Mouse (Mus musculus) heart, embryonic 13.5 days (tissue): ENCODE results near the gene Nol11. TPM values are rescaled to one million over a fixed set of nuclear protein-coding genes. Genes with fewer than 3 reads are reported as not detected.

Experiments used
- ATAC-seq: fragments of 200-750 bp; cut with Nextera tagmentation; 2 replicates; pipeline ENCODE4 v1.8.0; 2017; ENCODE audit warnings: moderate TSS enrichment; ENCODE audit not compliant: insufficient number of reproducible peaks, low FRiP score, low TSS enrichment; ENCODE audit errors: extremely low read depth
- H3K27ac ChIP-seq: fragments of 300-500 bp; sonication (generic); replicated peaks from 2 replicates; pipeline ENCODE4 v1.5.1; 2015; ENCODE audit warnings: moderate library complexity, mild to moderate bottlenecking, inconsistent platforms
- H3K27me3 ChIP-seq: fragments of 300-500 bp; sonication (generic); replicated peaks from 2 replicates; pipeline ENCODE4 v1.6.1; 2015; ENCODE audit warnings: mild to moderate bottlenecking, inconsistent platforms
- H3K36me3 ChIP-seq: fragments of 300-500 bp; sonication (generic); 2 replicates; pipeline ENCODE4 v1.6.1; 2015; ENCODE audit warnings: mild to moderate bottlenecking, inconsistent platforms
- H3K4me1 ChIP-seq: fragments of 300-500 bp; sonication (generic); 2 replicates; pipeline ENCODE4 v1.6.1; 2015; ENCODE audit warnings: inconsistent platforms
- H3K4me2 ChIP-seq: fragments of 300-500 bp; sonication (generic); 2 replicates; pipeline ENCODE4 v1.6.1; 2015; ENCODE audit warnings: inconsistent platforms, mild to moderate bottlenecking, moderate library complexity
- H3K4me3 ChIP-seq: fragments of 300-500 bp; sonication (generic); 2 replicates; pipeline ENCODE4 v1.5.1; 2015; ENCODE audit warnings: moderate library complexity, mild to moderate bottlenecking, inconsistent platforms
- H3K9ac ChIP-seq: fragments of 300-500 bp; sonication (generic); 2 replicates; pipeline ENCODE4 v1.6.1; 2015; ENCODE audit warnings: inconsistent platforms, mild to moderate bottlenecking, moderate library complexity
- H3K9me3 ChIP-seq: fragments of 300-500 bp; sonication (generic); 2 replicates; pipeline ENCODE4 v1.6.1; 2016; ENCODE audit warnings: inconsistent platforms
- WGBS: fragments of 180-500 bp; shearing (Covaris S2); methylation state at CpG from one replicate; pipeline ENCODE4 v1.1.7; 2015; ENCODE audit warnings: mixed read lengths; 5-methylcytosine and 5-hydroxymethylcytosine counted together
- polyA plus RNA-seq: library from polyadenylated mRNA; unstranded; fragments of >200 nt; fragmentation: Nextera tagmentation; extraction: Ambion mirVana; gene quantifications from 2 replicates; pipeline ENCODE4 v1.2.1, GENCODE M21; 2015

Gene Nol11
- polyA plus RNA-seq, 1 experiment from 2014 or later: 39.3 TPM

- H3K27ac ChIP-seq: peak overlapping the region; percentile 66
- no peaks in the 10 kb centered on the region for H3K9me3 ChIP-seq
- no peak for ATAC-seq
- H3K4me2 ChIP-seq: 0 out of 2 replicates have a peak overlapping the region, but pooled peaks have one; percentile 4
- no peaks in the 10 kb centered on the region for H3K27me3 ChIP-seq
- no peak overlapping the region for H3K9ac ChIP-seq
- no peak overlapping the region for H3K4me3 ChIP-seq
- H3K36me3 ChIP-seq: peaks cover 5% of the 10 kb centered on the region; the same call in 1 of the 2 replicates
- 43% methylated on average over 12 of the region's 12 CpGs for WGBS
- peaks cover 37% of the 10 kb centered on the region for H3K4me1 ChIP-seq
These were observed 33.5 kb upstream of the Nol11 start for GRCm38 (mm10) chr11:107222531-107223168.

GRCm38 (mm10) chr11:107215111-107215510 lies 25.9 kb upstream of the Nol11 start:
- no peak for ATAC-seq
- Histone ChIP-seq H3K4me1 (peaks cover 4% of the 10 kb centered on the region; the same call in 1 of the 2 replicates), H3K27me3 (no peaks in the 10 kb centered on the region), H3K9me3 (no peaks in the 10 kb centered on the region), H3K4me2 (no peak overlapping the region), H3K4me3 (no peak overlapping the region), H3K36me3 (peaks cover 6% of the 10 kb centered on the region), H3K9ac (no peak overlapping the region), H3K27ac (no peak overlapping the region)
- WGBS: 79% methylated on average over 9 of the region's 9 CpGs

DNA sequence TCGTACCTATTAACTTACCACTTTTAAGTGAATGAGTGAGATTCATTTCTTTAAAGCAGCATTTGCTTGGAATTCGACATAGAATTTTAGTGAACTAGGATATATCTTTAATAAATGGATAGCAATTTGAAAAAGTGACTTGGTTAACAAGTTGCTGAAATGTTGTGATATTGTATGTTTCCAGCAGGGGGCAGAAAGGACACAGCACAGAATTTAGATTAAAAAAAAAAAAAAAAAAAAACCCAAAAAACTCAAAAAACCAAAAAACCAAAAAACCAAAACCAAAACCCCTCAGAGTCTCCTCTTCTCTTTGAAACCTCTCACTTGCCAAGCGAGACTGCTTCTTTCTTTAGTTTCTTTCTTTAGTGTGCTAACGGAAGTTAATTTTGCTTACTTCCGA lies 24.6 kb upstream of the Nol11 start:
- peaks cover 4% of the 10 kb centered on the region; the same call in 1 of the 2 replicates for H3K4me1 ChIP-seq
- no peaks in the 10 kb centered on the region for H3K27me3 ChIP-seq
- H3K4me2 ChIP-seq: no peak overlapping the region
- no peak overlapping the region for H3K27ac ChIP-seq
- WGBS: 66% methylated on average over 5 of the region's 5 CpGs
- H3K36me3 ChIP-seq: peaks cover 6% of the 10 kb centered on the region
- no peak for ATAC-seq
- H3K9ac ChIP-seq: no peak overlapping the region
- H3K4me3 ChIP-seq: no peak overlapping the region
- H3K9me3 ChIP-seq: no peaks in the 10 kb centered on the region

DNA sequence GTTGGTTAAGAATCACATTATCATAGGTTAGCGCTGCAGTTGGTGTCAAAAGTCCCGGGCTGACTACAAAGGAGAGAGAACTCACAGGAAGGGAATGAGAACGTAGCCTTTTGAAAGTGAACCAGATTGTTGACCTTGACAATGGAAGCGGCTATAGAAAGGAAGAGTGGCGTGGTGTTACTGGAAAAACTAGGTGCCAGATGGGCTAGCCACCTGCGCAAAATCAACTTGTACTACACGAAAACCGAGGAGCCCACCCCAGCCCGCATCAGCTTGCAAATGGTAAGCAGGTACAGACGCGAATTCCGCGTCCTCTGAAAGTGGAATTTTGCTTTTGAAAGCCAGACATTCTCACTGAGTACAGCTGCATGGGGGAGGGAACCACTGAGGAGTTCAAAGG lies 20.6 kb upstream of the Nol11 start:
- no peak overlapping the region for H3K27ac ChIP-seq
- 73% methylated on average over 13 of the region's 13 CpGs for WGBS
- H3K36me3 ChIP-seq: no peaks in the 10 kb centered on the region
- H3K27me3 ChIP-seq: no peaks in the 10 kb centered on the region
- no peak overlapping the region for H3K4me2 ChIP-seq
- H3K9me3 ChIP-seq: no peaks in the 10 kb centered on the region
- peaks cover 4% of the 10 kb centered on the region; the same call in 1 of the 2 replicates for H3K4me1 ChIP-seq
- ATAC-seq: no peak
- H3K4me3 ChIP-seq: no peak overlapping the region
- H3K9ac ChIP-seq: no peak overlapping the region

DNA sequence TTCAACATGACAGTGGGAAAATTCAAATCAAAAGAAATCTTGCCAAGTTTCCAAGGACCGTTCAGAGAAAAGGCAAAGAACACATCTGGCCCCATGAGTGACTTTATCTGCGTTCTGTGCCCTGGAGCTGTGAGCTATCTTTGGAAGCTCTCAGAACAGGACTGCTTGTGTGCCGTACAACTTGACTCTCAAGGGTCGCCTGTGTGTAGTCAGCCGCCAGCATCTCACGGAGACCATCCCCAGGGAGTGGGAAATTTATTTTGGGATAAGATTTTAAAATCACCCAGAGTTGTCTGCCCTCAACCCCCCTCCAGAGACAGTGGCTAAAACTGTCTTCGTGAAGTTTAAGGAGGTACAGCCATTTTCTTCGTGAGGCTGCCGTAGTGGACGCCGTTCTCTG lies 12.6 kb upstream of the Nol11 start:
- no peak for ATAC-seq
- WGBS: 36% methylated on average over 11 of the region's 11 CpGs
- Histone ChIP-seq H3K27me3 (no peaks in the 10 kb centered on the region), H3K4me2 (peak overlapping the region; percentile 61), H3K9ac (peak overlapping the region; percentile 67), H3K9me3 (no peaks in the 10 kb centered on the region), H3K4me1 (peaks cover 16% of the 10 kb centered on the region), H3K36me3 (no peaks in the 10 kb centered on the region), H3K4me3 (peak overlapping the region; percentile 34), H3K27ac (peak overlapping the region; percentile 62)

- Histone ChIP-seq H3K36me3 (no peaks in the 10 kb centered on the region), H3K9ac (no peak overlapping the region), H3K4me1 (peaks cover 22% of the 10 kb centered on the region), H3K9me3 (no peaks in the 10 kb centered on the region), H3K27ac (no peak overlapping the region), H3K27me3 (no peaks in the 10 kb centered on the region), H3K4me2 (no peak overlapping the region), H3K4me3 (no peak overlapping the region)
- WGBS: 73% methylated on average over 5 of the region's 5 CpGs
- ATAC-seq: no peak
These were observed 10.1 kb upstream of the Nol11 start for GRCm38 (mm10) chr11:107199281-107199680.

- WGBS: 58% methylated on average over 2 of the region's 2 CpGs
- no peak for ATAC-seq
These were observed 6.2 kb upstream of the Nol11 start for GRCm38 (mm10) chr11:107195334-107195733.

DNA sequence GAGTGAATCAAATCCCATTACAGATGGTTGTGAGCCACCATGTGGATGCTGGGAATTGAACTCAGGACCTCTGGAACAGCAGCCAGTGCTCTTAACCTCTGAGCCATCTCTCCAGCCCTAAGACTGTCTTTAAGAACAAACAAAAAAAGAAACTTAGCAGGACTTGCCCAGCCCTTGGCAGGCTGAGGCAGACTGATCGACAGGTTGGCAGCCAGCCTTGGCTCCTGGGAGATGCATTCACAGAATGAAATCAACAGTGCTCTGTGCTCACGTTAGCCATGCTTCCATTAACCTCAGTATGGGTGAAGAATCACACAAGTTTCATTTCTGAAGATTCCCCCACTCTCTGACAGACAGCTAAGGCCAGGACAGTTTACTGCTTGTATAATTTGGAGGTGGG lies 1.2 kb upstream of the Nol11 start:
- H3K4me2 ChIP-seq: no peak overlapping the region
- no peak overlapping the region for H3K27ac ChIP-seq
- H3K36me3 ChIP-seq: peaks cover 11% of the 10 kb centered on the region
- H3K4me3 ChIP-seq: no peak overlapping the region
- peaks cover 17% of the 10 kb centered on the region for H3K4me1 ChIP-seq
- no peak for ATAC-seq
- no peaks in the 10 kb centered on the region for H3K9me3 ChIP-seq
- 81% methylated on average over 2 of the region's 2 CpGs for WGBS
- H3K9ac ChIP-seq: no peak overlapping the region
- H3K27me3 ChIP-seq: no peaks in the 10 kb centered on the region

More at GRCm38 (mm10) chr11:107195334-107195733, 6.2 kb upstream of the Nol11 start:
- H3K27ac ChIP-seq: no peak overlapping the region
- no peaks in the 10 kb centered on the region for H3K27me3 ChIP-seq
- H3K9me3 ChIP-seq: no peaks in the 10 kb centered on the region
- no peak overlapping the region for H3K4me2 ChIP-seq
- H3K9ac ChIP-seq: no peak overlapping the region
- no peaks in the 10 kb centered on the region for H3K36me3 ChIP-seq
- no peak overlapping the region for H3K4me3 ChIP-seq
- H3K4me1 ChIP-seq: peaks cover 6% of the 10 kb centered on the region; the same call in 1 of the 2 replicates

DNA sequence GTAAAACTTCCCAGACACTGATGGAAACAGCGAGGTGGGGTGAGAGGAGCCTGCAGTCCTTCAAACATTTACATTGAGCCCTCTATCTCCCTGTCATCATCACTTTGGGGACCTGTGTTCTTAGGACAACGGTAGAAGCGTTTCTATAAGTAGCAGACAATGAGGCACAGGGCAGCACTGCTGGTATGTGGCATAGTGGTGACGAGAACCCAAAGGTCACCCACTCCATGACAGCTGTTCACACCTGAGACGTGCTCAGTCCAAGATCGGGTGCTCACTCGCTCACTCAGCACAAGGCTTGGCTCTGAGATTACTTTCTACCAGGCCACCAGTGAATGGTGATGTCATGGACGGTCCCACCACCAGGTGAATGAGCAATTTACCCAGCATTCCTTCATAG lies 5.4 kb downstream of the Nol11 start:
- Histone ChIP-seq H3K27me3 (no peaks in the 10 kb centered on the region), H3K4me2 (no peak overlapping the region), H3K27ac (no peak overlapping the region), H3K9me3 (no peaks in the 10 kb centered on the region), H3K36me3 (peaks cover 73% of the 10 kb centered on the region), H3K4me3 (no peak overlapping the region), H3K9ac (no peak overlapping the region), H3K4me1 (peaks cover 12% of the 10 kb centered on the region)
- ATAC-seq: no peak
- WGBS: 54% methylated on average over 8 of the region's 8 CpGs

DNA sequence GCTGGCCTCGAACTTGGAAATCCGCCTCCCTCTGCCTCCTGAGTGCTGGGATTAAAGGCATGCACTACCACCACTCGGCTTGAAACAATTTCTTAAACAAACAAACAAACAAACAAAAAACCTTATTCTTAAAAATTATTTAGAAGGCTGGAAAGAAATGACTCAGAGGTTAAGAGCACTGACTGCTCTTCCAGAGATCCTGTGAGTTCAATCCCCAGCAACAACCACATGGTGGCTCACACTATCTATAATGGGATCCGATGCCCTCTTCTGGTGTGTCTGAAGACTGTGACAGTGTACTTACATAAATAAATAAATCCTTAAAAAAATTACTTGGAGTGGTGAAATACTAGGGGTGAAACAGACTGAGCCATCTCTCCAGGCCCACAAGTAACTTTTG lies 28.0 kb downstream of the Nol11 start:
- Histone ChIP-seq H3K9ac (no peak overlapping the region), H3K9me3 (no peaks in the 10 kb centered on the region), H3K4me1 (peaks cover 16% of the 10 kb centered on the region), H3K4me3 (no peak overlapping the region), H3K36me3 (peaks cover 16% of the 10 kb centered on the region), H3K4me2 (no peak overlapping the region), H3K27ac (no peak overlapping the region), H3K27me3 (no peaks in the 10 kb centered on the region)
- 72% methylated on average over 4 of the region's 4 CpGs for WGBS
- no peak for ATAC-seq

DNA sequence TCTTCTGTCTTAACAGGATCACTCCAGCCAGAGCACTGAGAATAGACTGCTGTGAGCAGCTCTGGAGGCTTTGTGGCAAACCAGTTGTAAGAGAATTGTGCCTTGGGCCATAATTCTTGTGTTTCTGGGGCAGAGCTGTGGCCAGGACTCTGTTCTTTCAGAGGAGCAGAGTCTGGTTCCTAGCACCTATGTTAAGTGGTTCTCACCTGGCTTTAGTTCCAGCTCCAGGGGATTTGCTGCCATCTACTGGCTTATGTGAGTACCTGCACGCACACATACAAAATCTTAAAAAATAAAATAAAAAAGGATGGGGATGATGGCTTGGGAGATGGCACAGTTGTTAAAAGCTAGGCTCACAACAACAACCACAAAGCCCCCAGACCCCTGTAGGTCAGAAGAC lies 30.1 kb downstream of the Nol11 start:
- Histone ChIP-seq H3K27me3 (no peaks in the 10 kb centered on the region), H3K9me3 (no peaks in the 10 kb centered on the region), H3K4me2 (no peak overlapping the region), H3K4me1 (peaks cover 16% of the 10 kb centered on the region), H3K9ac (no peak overlapping the region), H3K4me3 (no peak overlapping the region), H3K36me3 (0 out of 2 replicates have a peak, but pooled peaks cover 2% of the 10 kb centered on the region), H3K27ac (no peak overlapping the region)
- no peak for ATAC-seq
- 72% methylated on average over 1 of the region's 1 CpGs for WGBS

- peak overlapping the region; percentile 91 for H3K27ac ChIP-seq
- no peaks in the 10 kb centered on the region for H3K36me3 ChIP-seq
- H3K27me3 ChIP-seq: no peaks in the 10 kb centered on the region
- peak overlapping the region; percentile 38 for H3K4me2 ChIP-seq
- no peak overlapping the region for H3K4me3 ChIP-seq
- H3K9me3 ChIP-seq: no peaks in the 10 kb centered on the region
- H3K9ac ChIP-seq: peak overlapping the region; percentile 63; the same call in 1 of the 2 replicates
- peak; percentile 63 for ATAC-seq
- H3K4me1 ChIP-seq: peaks cover 16% of the 10 kb centered on the region
- 23% methylated on average over 5 of the region's 5 CpGs for WGBS
These were observed 32.1 kb downstream of the Nol11 start for GRCm38 (mm10) chr11:107156977-107157642.
